Mouse (Mus musculus): ENCODE measurements around the gene Myh7.
A peak's percentile ranks its signal among the peaks of the same experiment; 100 is the strongest.

Gene Myh7

GRCm38 (mm10) chr14:54941024-54941978, 53.1 kb downstream of the Myh7 start:
- DNase-seq, result no peak

- no peak for DNase-seq
Observed at GRCm38 (mm10) chr14:54940176-54940530, 54.3 kb downstream of the Myh7 start.

DNA sequence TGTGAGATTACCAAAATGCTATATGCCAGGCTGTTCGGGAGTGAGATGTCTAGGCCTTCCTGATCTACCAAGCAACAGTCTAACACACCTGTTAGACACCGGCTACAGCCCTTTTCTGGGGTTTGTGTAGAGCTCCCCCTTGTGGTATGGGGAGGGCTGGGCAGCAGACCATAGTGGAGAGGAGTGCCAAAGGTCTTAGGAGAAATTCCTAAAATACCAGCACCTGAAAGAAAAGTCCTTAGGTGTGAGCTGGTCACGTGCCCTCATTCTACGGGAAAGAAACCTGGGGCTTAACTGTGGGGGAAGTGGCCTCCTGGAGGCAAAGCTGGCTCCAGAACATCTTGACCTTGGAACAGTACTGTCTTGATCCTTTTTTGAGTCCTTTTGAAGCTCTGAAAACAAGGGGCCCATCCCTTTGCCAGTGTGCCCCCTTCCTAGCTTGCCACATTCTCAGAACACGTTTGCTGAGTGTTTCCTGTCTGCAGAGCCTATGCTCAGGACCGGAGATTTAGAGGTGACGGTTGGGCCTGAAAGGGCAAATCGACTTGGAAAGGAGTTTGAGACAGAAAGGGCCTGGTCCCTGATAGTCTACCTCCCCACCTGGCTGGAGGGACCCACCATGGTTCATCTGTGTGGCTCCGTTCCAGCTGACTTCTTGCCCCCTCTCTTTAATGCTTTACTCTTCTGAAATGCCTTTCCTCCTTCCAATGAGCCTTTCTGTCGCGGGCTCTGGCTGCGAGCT, 54.8 kb downstream of the Myh7 start:
- DNase-seq, result peak; percentile 36

DNA sequence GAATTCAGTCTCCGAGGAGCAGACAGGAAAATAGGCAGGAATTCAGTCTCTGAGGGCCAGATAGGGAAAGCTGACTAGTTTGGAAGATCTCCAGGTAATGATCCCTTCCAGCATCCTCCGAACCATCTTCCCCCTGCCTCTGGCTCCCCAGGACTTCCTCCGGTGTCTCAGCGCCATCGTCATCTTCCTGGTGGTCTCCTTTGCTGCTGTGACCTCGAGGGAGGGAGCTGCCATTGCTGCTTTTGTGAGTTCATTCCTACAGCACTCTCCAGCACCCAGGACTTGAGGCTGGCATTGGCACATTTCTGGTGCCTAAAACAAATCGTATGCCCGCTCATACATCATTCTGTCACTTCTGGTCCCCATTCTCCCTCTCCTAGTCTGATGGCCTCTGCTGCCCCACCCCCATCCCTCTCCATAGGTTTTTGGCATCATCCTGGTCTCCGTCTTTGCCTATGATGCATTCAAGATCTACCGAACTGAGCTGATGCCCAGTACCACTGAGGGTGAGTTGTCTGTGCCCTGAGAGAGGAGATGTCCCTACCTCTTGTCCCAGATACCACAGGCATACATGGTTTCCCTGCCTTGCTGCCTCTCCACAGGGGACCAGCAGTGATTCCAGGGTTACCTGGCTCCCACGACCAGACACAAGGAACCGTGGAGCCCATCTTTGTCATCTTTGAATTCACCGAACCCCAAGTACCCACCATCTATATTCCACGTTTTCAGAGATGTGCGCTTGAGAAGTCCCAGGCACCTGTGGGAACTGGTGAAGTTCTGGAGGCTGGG, 55.8 kb downstream of the Myh7 start:
- no peak for DNase-seq

DNA sequence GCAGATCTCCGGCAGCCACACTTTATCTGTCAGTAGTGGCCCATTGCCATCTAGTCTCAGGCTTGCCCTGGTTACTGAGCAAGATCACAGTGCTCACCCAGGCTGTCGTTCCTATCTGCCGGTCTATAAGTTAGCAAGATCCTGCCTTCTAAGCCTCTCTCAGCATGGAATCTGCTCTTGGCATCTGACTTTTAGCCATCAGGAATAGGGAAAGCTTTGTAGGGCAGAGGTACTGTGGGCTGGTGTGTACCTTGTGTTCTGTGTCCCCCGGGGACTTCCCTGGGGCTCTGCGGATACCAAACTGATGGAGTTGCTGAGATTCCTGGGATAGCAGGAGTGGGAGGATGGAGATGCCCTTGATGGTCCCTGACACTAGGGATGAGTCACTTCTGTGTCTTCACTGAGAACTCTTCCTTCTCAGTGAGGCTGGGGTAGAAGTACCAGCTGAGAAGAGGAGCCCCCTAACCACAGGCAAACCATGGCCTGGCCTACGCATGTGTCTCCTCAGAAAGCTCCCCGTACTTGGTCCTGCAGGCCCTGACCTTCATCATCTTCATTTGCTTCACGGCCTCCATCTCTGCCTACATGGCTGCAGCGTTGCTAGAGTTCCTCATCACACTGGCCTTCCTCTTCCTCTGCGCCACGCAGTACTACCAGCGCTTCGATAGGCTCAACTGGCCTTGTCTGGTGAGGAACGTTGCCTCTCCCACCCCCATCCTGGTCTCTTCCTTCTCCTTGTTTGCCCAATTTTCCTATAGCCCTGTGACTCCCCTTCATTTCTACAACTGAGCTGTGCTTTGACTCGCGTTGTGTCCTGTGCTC, 56.9 kb downstream of the Myh7 start:
- no peak for DNase-seq

- DNase-seq, result no peak
Observed at GRCm38 (mm10) chr14:54936831-54937160, 57.6 kb downstream of the Myh7 start.

DNA sequence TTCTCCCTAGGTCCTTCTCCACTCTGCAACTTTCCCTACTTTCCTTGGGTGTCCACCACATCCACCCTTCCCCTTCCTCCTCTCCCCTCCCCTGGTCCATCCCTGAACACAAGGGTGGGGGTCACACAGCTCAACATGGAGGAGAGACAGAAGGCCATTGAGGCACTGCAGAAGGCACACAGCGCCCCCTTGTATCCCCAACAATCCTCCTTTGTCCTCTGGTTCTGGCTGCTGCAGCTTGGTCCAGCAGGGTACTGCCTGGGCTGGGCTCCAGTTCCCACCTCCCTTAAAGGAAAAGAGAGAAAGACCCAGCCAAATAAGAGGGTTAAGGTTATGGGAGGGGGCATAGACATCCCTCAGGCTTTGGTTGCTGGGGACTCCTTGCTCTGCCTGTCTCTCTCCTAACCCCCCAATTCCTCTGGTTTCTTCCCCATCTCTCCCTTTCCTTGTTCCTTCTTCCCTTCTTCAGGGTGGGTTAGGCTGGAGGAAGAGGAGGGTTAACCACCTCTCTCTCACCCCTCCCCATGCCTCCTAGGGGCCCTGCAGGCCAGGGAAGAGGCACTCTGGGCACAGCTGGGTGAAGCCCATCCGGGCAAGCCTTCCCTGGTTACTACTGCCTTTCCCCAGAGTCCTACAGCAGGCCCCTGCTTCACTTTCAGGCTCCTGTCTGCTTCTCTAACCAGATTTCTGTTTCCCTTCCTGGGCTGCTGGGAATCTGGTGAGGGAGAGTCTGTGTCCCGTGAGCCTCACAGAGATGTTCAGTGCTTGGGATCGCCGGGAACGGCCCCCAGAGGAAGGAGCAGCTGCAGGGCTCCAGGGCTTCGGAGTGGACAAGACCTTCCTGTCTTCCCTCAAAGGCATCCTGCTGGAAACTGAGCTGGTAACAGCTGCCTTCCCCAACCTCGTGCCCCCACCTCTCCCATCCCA, 58.3 kb downstream of the Myh7 start, which contains the start of gene Cmtm5:
Gene Cmtm5, plus strand, starts transcription at position 358 of the 927 bp plus-strand sequence.
- DNase-seq, result peak; percentile 45

DNA sequence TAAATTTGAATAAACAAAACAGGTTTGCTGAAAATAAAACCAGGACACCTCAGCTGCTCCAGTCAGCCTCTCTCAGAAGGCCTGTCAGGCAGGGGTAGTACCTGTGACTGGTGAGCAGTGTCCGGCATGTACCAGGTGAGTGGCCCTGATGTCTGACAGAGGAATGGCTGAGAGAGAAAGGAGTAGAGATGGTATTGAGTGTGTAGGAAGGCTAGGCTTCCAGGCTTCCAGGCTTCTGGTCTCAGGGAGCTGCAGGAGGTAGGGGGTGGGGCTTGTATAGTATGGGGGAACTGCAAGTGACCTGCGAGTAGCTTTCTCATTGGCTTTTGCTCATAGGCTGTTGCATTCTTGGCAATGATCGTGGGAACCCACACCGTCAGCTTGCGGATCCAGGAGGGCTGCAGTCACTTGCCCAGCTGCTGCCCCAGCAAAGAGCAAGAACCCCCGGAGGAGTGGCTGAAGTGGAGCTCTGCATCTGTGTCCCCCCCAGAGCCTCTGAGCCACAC, 61.7 kb downstream of the Myh7 start, which contains the start of gene Il25:
Gene Il25, plus strand, starts transcription at position 51 of the 506 bp plus-strand sequence.
- DNase-seq, result no peak

GRCm38 (mm10) chr14:54930431-54930830, 64.0 kb downstream of the Myh7 start:
- DNase-seq, result no peak

- DNase-seq, result no peak
Observed at GRCm38 (mm10) chr14:54929801-54930200, 64.6 kb downstream of the Myh7 start.

DNA sequence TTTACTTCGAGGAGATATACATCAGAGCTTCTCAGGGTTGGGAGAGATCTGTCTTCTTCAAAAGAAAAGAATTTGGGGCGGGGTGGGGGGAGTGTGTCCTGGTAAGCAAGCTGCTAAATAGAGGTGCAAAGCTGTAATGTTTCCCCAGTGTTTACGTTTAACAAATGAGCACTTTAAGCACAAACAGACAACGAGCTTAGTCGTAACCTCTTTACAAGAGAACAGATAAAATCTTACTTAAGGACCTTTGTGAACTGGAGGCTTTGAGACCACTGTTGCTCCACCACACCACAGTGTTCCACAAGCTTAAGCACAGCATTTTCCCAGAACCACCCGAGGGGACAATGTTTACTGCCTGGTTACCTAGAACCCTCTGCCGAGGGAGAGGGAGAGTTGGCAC, 67.1 kb downstream of the Myh7 start:
- no peak for DNase-seq

GRCm38 (mm10) chr14:54926401-54927158, 67.8 kb downstream of the Myh7 start:
- DNase-seq, result no peak

DNA sequence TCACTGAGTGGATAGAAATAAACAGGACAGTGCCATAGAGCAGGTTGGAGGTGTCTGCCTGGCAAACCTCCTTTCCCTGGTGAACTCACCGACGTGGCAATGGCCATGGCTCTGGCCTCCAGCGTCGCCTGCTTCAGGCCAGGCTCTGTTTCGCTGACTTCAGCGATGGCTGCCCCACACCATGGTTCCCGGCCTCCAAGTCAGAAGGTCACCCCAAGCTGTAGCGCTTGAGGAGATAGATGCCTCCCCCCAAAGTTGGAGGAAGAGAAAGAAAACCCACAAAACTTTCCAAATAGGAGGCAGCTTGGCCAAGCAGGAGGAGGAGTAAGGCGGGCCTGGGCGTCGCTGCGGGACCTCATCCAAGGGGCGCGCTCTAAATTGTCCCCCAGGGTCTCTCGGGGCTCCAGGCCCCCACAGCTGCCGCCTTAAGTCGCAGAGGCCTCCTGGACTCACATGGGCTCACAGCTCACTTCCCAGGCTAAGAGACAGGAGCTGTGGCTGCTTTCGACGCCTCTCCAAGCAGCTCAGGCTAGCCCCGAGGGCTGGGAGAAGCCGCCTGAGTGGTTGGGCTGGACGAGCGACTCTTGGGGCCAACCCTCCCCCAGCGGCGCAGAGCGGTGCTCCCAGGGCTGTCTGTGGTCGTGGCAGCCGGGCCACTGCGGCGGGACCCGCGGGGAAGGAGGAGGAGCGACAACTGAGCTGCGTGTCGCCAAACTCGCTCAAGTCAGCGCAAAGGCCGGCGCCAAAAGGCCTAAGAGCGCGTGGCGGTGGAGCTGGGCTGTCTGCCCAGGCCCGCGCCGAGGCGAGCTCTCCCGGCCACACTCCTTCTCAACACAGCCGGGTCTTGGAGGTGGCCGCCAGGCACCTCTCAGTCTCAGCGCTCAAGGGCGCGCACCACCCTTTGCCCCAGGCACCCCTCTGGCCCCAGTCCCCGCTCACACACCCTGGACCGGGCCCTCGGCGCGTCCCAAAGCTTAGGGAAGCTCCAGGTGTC, 68.8 kb downstream of the Myh7 start, which contains the start of gene Efs:
Gene Efs, minus strand, starts transcription at position 778 of the 994 bp plus-strand sequence.
- DNase-seq, result peak; percentile 47

DNA sequence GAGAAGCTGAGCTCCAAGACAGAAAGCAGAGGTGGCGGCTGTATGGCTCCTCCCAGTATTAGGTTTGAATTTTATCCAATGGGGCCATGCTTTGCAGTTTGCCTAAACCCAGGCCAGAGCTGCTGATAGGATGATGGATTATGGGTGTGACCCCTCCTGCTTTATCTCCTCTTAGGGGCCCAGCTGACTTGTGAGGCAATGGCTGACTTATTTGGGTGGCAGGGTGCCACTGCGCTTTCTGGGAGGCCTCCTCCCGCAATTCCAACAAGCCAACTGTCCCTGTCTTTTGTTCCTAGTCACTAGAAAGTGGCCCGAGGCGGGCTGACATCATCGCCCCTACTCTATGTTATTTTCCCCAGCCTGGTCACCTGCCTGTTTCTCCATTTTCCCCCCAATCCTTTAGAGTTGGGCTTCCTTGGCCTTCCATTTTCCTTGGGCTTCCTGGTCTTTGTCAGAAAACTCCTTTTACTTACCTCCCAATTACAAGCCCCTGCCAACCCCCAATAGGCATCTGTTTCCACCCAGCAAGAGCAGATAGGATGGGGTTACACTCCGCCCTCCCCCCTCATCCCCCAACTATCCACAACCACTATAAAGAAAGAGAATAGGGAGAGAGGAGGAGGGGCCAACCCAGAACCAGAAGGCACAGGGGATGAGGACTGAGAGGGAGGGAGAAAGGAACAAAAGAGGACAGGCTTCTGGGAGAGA, 69.6 kb downstream of the Myh7 start:
- no peak for DNase-seq

All from right cerebral cortex, postnatal 25 days (tissue).